Mouse (Mus musculus): ENCODE results near the gene Sdccag8. TPM values are rescaled to one million over a fixed set of nuclear protein-coding genes. Genes with fewer than 3 reads are reported as not detected.

Gene Sdccag8
- polyA plus RNA-seq, 1 experiment from 2014 or later = 17.4 TPM

DNA sequence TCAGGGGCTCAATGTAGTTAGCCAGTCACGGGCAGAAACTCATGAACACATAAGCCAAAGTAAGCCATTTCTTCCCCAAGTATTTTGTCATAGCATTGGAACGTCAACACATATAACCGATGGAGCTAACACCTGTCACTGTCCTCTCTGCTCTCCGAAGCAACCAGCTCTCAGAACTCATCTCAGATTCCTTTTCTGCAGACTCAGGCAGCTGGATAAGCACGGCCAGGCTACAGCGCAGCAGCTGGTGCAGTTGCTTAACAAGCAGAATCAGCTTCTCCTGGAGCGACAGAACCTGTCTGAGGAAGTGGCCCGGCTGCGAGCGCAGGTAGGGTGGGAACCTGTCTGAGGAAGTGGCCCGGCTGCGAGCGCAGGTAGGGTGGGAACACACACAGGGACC, 197.2 kb downstream of the Sdccag8 start:
- Histone ChIP-seq H3K4me1 (ENCODE audit: control insufficient read depth, insufficient read depth, low read length) (peaks cover 8% of the 10 kb centered on the region; the same call in 1 of the 2 replicates), H3K9me3 (replicated peaks; ENCODE audit: control insufficient read depth, low read length) (no peaks in the 10 kb centered on the region), H3K27ac (ENCODE audit: low read length) (no peak overlapping the region), H3K36me3 (ENCODE audit: control insufficient read depth, insufficient read depth, low read length) (no peaks in the 10 kb centered on the region), H3K4me2 (ENCODE audit: low read depth, low read length) (no peak overlapping the region), H3K27me3 (ENCODE audit: control insufficient read depth, insufficient read depth, low read length) (no peaks in the 10 kb centered on the region), H3K9ac (ENCODE audit: low read length) (no peak overlapping the region), H3K4me3 (replicated peaks; ENCODE audit: low read length) (no peak overlapping the region)
- 78% methylated on average over 13 of the region's 13 CpGs for WGBS
- no peak for ATAC-seq (ENCODE audit: insufficient read depth, low FRiP score)

DNA sequence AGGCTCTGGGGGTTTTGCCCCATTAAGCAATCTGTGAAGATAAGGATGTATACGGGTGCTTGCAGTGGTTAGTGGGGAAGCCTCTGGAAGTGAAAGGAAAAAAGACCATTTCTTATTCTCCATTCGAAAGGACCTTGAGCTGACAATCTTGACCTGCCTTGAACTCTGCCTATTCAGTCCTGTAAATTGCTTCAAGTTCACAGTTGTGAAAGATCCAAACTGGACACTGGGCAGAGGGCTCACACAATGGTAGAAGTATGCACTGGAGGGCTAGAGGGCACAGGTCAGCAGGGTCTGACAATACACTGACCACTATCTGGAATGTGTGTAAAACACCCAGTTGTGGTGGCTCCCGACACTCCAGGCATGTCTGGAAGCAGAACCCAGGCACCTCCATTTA, 198.3 kb downstream of the Sdccag8 start:
- H3K9ac ChIP-seq (ENCODE audit: low read length) = no peak overlapping the region

GRCm38 (mm10) chr1:177013313-177013712, 198.9 kb downstream of the Sdccag8 start:
- H3K36me3 ChIP-seq (ENCODE audit: control insufficient read depth, insufficient read depth, low read length) = no peaks in the 10 kb centered on the region
- no peaks in the 10 kb centered on the region for H3K9me3 ChIP-seq (replicated peaks; ENCODE audit: control insufficient read depth, low read length)
- H3K9ac ChIP-seq (ENCODE audit: low read length) = no peak overlapping the region
- peaks cover 8% of the 10 kb centered on the region; the same call in 1 of the 2 replicates for H3K4me1 ChIP-seq (ENCODE audit: control insufficient read depth, insufficient read depth, low read length)
- H3K4me3 ChIP-seq (replicated peaks; ENCODE audit: low read length) = no peak overlapping the region
- H3K27ac ChIP-seq (ENCODE audit: low read length) = no peak overlapping the region
- WGBS = 80% methylated on average over 1 of the region's 1 CpGs
- H3K4me2 ChIP-seq (ENCODE audit: low read depth, low read length) = no peak overlapping the region
- H3K27me3 ChIP-seq (ENCODE audit: control insufficient read depth, insufficient read depth, low read length) = no peaks in the 10 kb centered on the region
- ATAC-seq (ENCODE audit: insufficient read depth, low FRiP score) = no peak

More for the DNA sequence above, 198.3 kb downstream of the Sdccag8 start:
- Histone ChIP-seq H3K4me1 (ENCODE audit: control insufficient read depth, insufficient read depth, low read length) (peaks cover 8% of the 10 kb centered on the region; the same call in 1 of the 2 replicates), H3K27ac (ENCODE audit: low read length) (no peak overlapping the region), H3K27me3 (ENCODE audit: control insufficient read depth, insufficient read depth, low read length) (no peaks in the 10 kb centered on the region), H3K4me2 (ENCODE audit: low read depth, low read length) (no peak overlapping the region), H3K9me3 (replicated peaks; ENCODE audit: control insufficient read depth, low read length) (no peaks in the 10 kb centered on the region), H3K36me3 (ENCODE audit: control insufficient read depth, insufficient read depth, low read length) (no peaks in the 10 kb centered on the region), H3K4me3 (replicated peaks; ENCODE audit: low read length) (no peak overlapping the region)
- WGBS = 71% methylated on average over 3 of the region's 3 CpGs
- ATAC-seq (ENCODE audit: insufficient read depth, low FRiP score) = no peak

DNA sequence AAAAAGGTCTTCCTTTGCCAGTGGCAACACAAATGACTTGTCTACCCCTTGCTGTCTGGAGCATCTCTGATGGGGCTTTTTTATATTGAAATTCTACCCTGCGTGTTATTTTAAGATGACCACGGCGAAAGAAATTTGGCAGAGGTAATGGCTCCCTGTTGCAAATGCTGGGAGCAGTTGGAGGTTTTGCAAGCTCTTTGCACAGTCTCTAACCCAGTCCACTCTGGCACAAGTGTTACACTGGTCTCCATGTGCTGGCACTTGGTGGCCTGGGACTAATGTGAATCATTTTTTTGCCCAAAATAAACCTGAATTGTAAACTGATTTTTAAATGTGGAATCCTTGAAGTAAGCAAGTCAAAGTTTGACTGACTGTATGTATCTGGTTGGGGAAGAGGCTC, 199.3 kb downstream of the Sdccag8 start:
- no peaks in the 10 kb centered on the region for H3K27me3 ChIP-seq (ENCODE audit: control insufficient read depth, insufficient read depth, low read length)
- H3K9me3 ChIP-seq (replicated peaks; ENCODE audit: control insufficient read depth, low read length) = no peaks in the 10 kb centered on the region
- no peak overlapping the region for H3K4me3 ChIP-seq (replicated peaks; ENCODE audit: low read length)
- peaks cover 8% of the 10 kb centered on the region; the same call in 1 of the 2 replicates for H3K4me1 ChIP-seq (ENCODE audit: control insufficient read depth, insufficient read depth, low read length)
- WGBS = 81% methylated on average over 3 of the region's 3 CpGs
- no peaks in the 10 kb centered on the region for H3K36me3 ChIP-seq (ENCODE audit: control insufficient read depth, insufficient read depth, low read length)
- H3K4me2 ChIP-seq (ENCODE audit: low read depth, low read length) = no peak overlapping the region
- no peak for ATAC-seq (ENCODE audit: insufficient read depth, low FRiP score)
- no peak overlapping the region for H3K27ac ChIP-seq (ENCODE audit: low read length)
- H3K9ac ChIP-seq (ENCODE audit: low read length) = no peak overlapping the region

DNA sequence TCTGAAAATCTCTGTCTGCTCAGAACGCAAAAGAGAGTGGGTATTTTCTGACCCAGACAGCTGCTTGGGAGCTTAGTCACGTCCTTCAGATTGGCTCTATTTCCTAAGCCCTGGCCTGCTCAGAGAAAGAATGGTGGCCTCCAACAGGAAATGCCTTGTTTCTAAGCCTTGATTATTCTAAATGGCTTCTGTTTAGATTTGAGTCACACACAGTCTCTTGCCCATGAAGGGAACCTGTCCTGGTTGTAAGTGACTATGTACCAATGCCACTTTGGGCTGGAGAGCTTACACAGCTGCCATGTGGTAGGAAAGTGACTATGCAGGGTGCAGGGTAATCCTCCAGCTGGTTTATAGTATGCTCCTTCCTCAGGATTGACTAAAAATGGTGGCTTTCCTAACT, 199.9 kb downstream of the Sdccag8 start:
- no peaks in the 10 kb centered on the region for H3K27me3 ChIP-seq (ENCODE audit: control insufficient read depth, insufficient read depth, low read length)
- H3K27ac ChIP-seq (ENCODE audit: low read length) = peak overlapping the region; percentile 45
- WGBS = 36% methylated on average over 2 of the region's 2 CpGs
- no peaks in the 10 kb centered on the region for H3K9me3 ChIP-seq (replicated peaks; ENCODE audit: control insufficient read depth, low read length)
- H3K4me1 ChIP-seq (ENCODE audit: control insufficient read depth, insufficient read depth, low read length) = peaks cover 8% of the 10 kb centered on the region; the same call in 1 of the 2 replicates
- no peak for ATAC-seq (ENCODE audit: insufficient read depth, low FRiP score)
- H3K4me2 ChIP-seq (ENCODE audit: low read depth, low read length) = no peak overlapping the region
- H3K4me3 ChIP-seq (replicated peaks; ENCODE audit: low read length) = no peak overlapping the region
- no peaks in the 10 kb centered on the region for H3K36me3 ChIP-seq (ENCODE audit: control insufficient read depth, insufficient read depth, low read length)
- H3K9ac ChIP-seq (ENCODE audit: low read length) = no peak overlapping the region

DNA sequence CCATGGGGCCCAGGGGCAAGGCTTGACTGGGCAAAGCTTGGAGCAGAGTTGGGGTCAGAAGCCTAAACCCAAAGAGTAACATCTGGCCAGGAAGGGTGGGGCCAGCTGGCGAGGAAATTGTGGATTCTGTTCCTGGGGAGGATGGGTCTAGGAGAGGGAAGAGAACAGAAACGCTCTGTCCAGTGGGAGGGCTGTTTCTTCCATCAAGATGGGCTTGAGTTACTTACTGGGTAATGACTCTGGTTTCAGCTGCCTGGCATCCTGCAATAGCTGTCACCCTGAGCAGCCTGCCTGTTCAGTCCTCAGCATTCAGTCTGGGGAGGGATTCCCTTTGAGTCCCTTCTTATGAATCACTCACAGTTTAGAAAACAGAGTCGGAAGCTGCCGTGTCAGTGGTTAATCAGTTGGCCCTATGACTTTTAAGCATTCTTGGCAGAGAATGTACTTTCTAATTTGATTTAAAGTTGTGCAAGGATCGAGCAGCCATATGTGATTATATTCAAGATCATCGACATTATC, 200.5 kb downstream of the Sdccag8 start:
- H3K4me1 ChIP-seq (ENCODE audit: control insufficient read depth, insufficient read depth, low read length) = peaks cover 5% of the 10 kb centered on the region; the same call in 1 of the 2 replicates
- 0 out of 2 replicates have a peak, but pooled peaks cover 2% of the 10 kb centered on the region for H3K36me3 ChIP-seq (ENCODE audit: control insufficient read depth, insufficient read depth, low read length)
- H3K27me3 ChIP-seq (ENCODE audit: control insufficient read depth, insufficient read depth, low read length) = no peaks in the 10 kb centered on the region
- H3K9ac ChIP-seq (ENCODE audit: low read length) = no peak overlapping the region
- no peak overlapping the region for H3K4me3 ChIP-seq (replicated peaks; ENCODE audit: low read length)
- no peaks in the 10 kb centered on the region for H3K9me3 ChIP-seq (replicated peaks; ENCODE audit: control insufficient read depth, low read length)
- H3K27ac ChIP-seq (ENCODE audit: low read length) = peak overlapping the region; percentile 45
- H3K4me2 ChIP-seq (ENCODE audit: low read depth, low read length) = no peak overlapping the region
- WGBS = 50% methylated on average over 6 of the region's 6 CpGs
- ATAC-seq (ENCODE audit: insufficient read depth, low FRiP score) = no peak

GRCm38 (mm10) chr1:177015917-177016316, 201.5 kb downstream of the Sdccag8 start:
- H3K9me3 ChIP-seq (replicated peaks; ENCODE audit: control insufficient read depth, low read length) = no peaks in the 10 kb centered on the region
- H3K4me2 ChIP-seq (ENCODE audit: low read depth, low read length) = no peak overlapping the region
- no peak overlapping the region for H3K4me3 ChIP-seq (replicated peaks; ENCODE audit: low read length)
- H3K27me3 ChIP-seq (ENCODE audit: control insufficient read depth, insufficient read depth, low read length) = no peaks in the 10 kb centered on the region
- no peak overlapping the region for H3K9ac ChIP-seq (ENCODE audit: low read length)
- peaks cover 5% of the 10 kb centered on the region; the same call in 1 of the 2 replicates for H3K4me1 ChIP-seq (ENCODE audit: control insufficient read depth, insufficient read depth, low read length)
- no peak overlapping the region for H3K27ac ChIP-seq (ENCODE audit: low read length)
- 49% methylated on average over 3 of the region's 3 CpGs for WGBS
- 0 out of 2 replicates have a peak, but pooled peaks cover 2% of the 10 kb centered on the region for H3K36me3 ChIP-seq (ENCODE audit: control insufficient read depth, insufficient read depth, low read length)
- no peak for ATAC-seq (ENCODE audit: insufficient read depth, low FRiP score)

DNA sequence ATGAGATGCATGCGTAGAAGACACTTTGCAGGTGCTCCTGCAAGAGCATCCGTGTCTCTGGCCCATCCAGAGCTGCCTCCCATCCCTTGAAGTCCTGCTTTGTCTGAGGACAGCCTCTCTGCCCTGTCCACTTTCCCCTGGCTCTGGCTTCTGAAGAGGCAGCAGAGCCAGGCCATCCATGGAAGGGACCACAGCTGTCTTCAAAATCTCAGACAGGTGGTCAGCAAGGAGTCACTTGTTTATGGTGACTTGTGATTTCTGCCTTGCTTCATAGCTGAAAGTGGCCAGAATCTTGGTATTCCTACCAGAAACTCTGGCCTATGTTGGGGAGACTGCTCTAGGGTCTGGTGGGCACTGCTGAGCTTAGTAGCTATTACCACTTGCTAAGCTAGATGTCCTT, 202.3 kb downstream of the Sdccag8 start:
- no peak for ATAC-seq (ENCODE audit: insufficient read depth, low FRiP score)
- Histone ChIP-seq H3K27me3 (ENCODE audit: control insufficient read depth, insufficient read depth, low read length) (no peaks in the 10 kb centered on the region), H3K36me3 (ENCODE audit: control insufficient read depth, insufficient read depth, low read length) (0 out of 2 replicates have a peak, but pooled peaks cover 2% of the 10 kb centered on the region), H3K9me3 (replicated peaks; ENCODE audit: control insufficient read depth, low read length) (no peaks in the 10 kb centered on the region), H3K27ac (ENCODE audit: low read length) (no peak overlapping the region), H3K4me1 (ENCODE audit: control insufficient read depth, insufficient read depth, low read length) (peaks cover 8% of the 10 kb centered on the region), H3K4me2 (ENCODE audit: low read depth, low read length) (no peak overlapping the region), H3K9ac (ENCODE audit: low read length) (no peak overlapping the region), H3K4me3 (replicated peaks; ENCODE audit: low read length) (no peak overlapping the region)
- 73% methylated on average over 2 of the region's 2 CpGs for WGBS

- no peak overlapping the region for H3K4me3 ChIP-seq (replicated peaks; ENCODE audit: low read length)
- no peak for ATAC-seq (ENCODE audit: insufficient read depth, low FRiP score)
- H3K27me3 ChIP-seq (ENCODE audit: control insufficient read depth, insufficient read depth, low read length) = no peaks in the 10 kb centered on the region
- peaks cover 8% of the 10 kb centered on the region for H3K4me1 ChIP-seq (ENCODE audit: control insufficient read depth, insufficient read depth, low read length)
- whole genome bisulfite sequencing = 85% methylated on average over 1 of the region's 1 CpGs
- no peaks in the 10 kb centered on the region for H3K9me3 ChIP-seq (replicated peaks; ENCODE audit: control insufficient read depth, low read length)
- H3K4me2 ChIP-seq (ENCODE audit: low read depth, low read length) = no peak overlapping the region
- H3K9ac ChIP-seq (ENCODE audit: low read length) = no peak overlapping the region
- 0 out of 2 replicates have a peak, but pooled peaks cover 2% of the 10 kb centered on the region for H3K36me3 ChIP-seq (ENCODE audit: control insufficient read depth, insufficient read depth, low read length)
- no peak overlapping the region for H3K27ac ChIP-seq (ENCODE audit: low read length)
Observed at GRCm38 (mm10) chr1:177018750-177019149, 204.3 kb downstream of the Sdccag8 start.

All from stomach, embryonic 16.5 days (tissue).